Mouse (Mus musculus) lung, adult 18-20 months (tissue): Measurements from ENCODE around the gene Sumf2.

Experiments used
- DNase-seq, 2 experiments: peaks; one replicate each; pipeline ENCODE4 v3.0.0; 2022; ENCODE audit warnings: mixed read lengths in 2 of 2

The Sumf2 gene

GRCm38 (mm10) chr5:129908242-129908965 is 61.6 kb downstream of the Sumf2 start, which contains the start of gene Nupr1l:
Gene Nupr1l, plus strand, starts transcription at chr5:129908540.
- peak; percentile 92 to 94 for DNase-seq

DNA sequence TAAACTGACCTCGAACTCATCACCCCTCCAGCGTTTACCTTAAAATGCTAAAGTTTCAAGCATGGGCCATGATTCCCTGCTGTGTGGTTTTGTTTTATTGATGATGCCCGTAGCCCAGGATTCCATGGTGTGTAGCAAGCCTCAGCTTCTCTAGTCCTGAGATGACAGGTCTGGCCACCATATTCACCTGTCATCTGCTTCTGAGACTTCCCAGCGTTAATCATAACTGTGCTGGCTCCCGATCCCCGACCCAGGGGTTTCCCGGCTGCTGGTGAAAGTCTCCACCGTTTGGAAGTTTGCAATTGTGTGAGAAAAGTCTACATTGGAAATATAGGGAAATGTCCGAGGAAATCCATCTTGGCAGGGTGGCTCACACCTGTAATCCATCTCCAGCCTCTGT is 62.4 kb downstream of the Sumf2 start:
- DNase-seq: no peak

- no peak for DNase-seq
Observed at GRCm38 (mm10) chr5:129909591-129909990, 62.8 kb downstream of the Sumf2 start.
